Mouse (Mus musculus): ENCODE measurements around the gene Fam71d.

The Fam71d gene

GRCm38 (mm10) chr12:78691325-78691724 is at the start of gene Fam71d:
Gene Fam71d (plus strand): TSS chr12:78691535.
- DNase-seq (ENCODE audit: low spot score in 2 of 2): no peak

- no peak for DNase-seq (ENCODE audit: low spot score in 2 of 2)
Measured at GRCm38 (mm10) chr12:78643691-78644090, 47.6 kb upstream of the Fam71d start.

GRCm38 (mm10) chr12:78645282-78645681 is 46.1 kb upstream of the Fam71d start:
- no peak for DNase-seq (ENCODE audit: low spot score in 2 of 2)

- no peak for DNase-seq (ENCODE audit: low spot score in 2 of 2)
Measured at GRCm38 (mm10) chr12:78659718-78660304, 31.5 kb upstream of the Fam71d start.

- no peak for DNase-seq (ENCODE audit: low spot score in 2 of 2)
Measured at GRCm38 (mm10) chr12:78678101-78678806, 13.1 kb upstream of the Fam71d start.

- DNase-seq (ENCODE audit: low spot score in 2 of 2): no peak
Measured at GRCm38 (mm10) chr12:78678807-78679189, 12.5 kb upstream of the Fam71d start.

- DNase-seq (ENCODE audit: low spot score in 2 of 2): no peak
Measured at GRCm38 (mm10) chr12:78681048-78681447, 10.3 kb upstream of the Fam71d start.

GRCm38 (mm10) chr12:78682279-78682678 is 9.1 kb upstream of the Fam71d start:
- DNase-seq (ENCODE audit: low spot score in 2 of 2): no peak

GRCm38 (mm10) chr12:78685669-78686215 is 5.6 kb upstream of the Fam71d start:
- no peak for DNase-seq (ENCODE audit: low spot score in 2 of 2)

- DNase-seq (ENCODE audit: low spot score in 2 of 2): no peak
Measured at GRCm38 (mm10) chr12:78688876-78689275, 2.5 kb upstream of the Fam71d start.

GRCm38 (mm10) chr12:78693281-78693680 is 1.9 kb downstream of the Fam71d start:
- no peak for DNase-seq (ENCODE audit: low spot score in 2 of 2)

GRCm38 (mm10) chr12:78717783-78718182 is 26.4 kb downstream of the Fam71d start:
- DNase-seq (ENCODE audit: low spot score in 2 of 2): no peak

- DNase-seq (ENCODE audit: low spot score in 2 of 2): no peak
Measured at GRCm38 (mm10) chr12:78727723-78728122, 36.4 kb downstream of the Fam71d start.

GRCm38 (mm10) chr12:78739633-78740032 is 48.3 kb downstream of the Fam71d start:
- no peak for DNase-seq (ENCODE audit: low spot score in 2 of 2)

- no peak for DNase-seq (ENCODE audit: low spot score in 2 of 2)
Measured at GRCm38 (mm10) chr12:78740289-78740688, 49.0 kb downstream of the Fam71d start.

- no peak for DNase-seq (ENCODE audit: low spot score in 2 of 2)
Measured at GRCm38 (mm10) chr12:78746226-78746625, 54.9 kb downstream of the Fam71d start.

- DNase-seq (ENCODE audit: low spot score in 2 of 2): no peak
Measured at GRCm38 (mm10) chr12:78747406-78747805, 56.1 kb downstream of the Fam71d start.

GRCm38 (mm10) chr12:78748113-78748512 is 56.8 kb downstream of the Fam71d start:
- DNase-seq (ENCODE audit: low spot score in 2 of 2): peak; percentile 24 to 69

- DNase-seq (ENCODE audit: low spot score in 2 of 2): peak; percentile 94 to 97
Measured at GRCm38 (mm10) chr12:78748557-78749377, 57.4 kb downstream of the Fam71d start, which contains the start of gene Mpp5. Gene Mpp5 (plus strand): TSS chr12:78748907.

- DNase-seq (ENCODE audit: low spot score in 2 of 2): peak; percentile 50 to 76
Measured at GRCm38 (mm10) chr12:78749378-78749801, 58.1 kb downstream of the Fam71d start.

- no peak for DNase-seq (ENCODE audit: low spot score in 2 of 2)
Measured at GRCm38 (mm10) chr12:78761979-78762378, 70.6 kb downstream of the Fam71d start.

- DNase-seq (ENCODE audit: low spot score in 2 of 2): no peak
Measured at GRCm38 (mm10) chr12:78769031-78769713, 77.8 kb downstream of the Fam71d start.
